Mouse (Mus musculus) left cerebral cortex, postnatal 14 days (tissue): Measurements from ENCODE around the gene Dnah8. TPM values are rescaled to one million over a fixed set of nuclear protein-coding genes. Genes with fewer than 3 reads are reported as not detected.

Experiments
- DNase-seq, 2 experiments: peaks; one replicate each; pipeline ENCODE4 v3.0.0; 2021 to 2022; ENCODE audit warnings: low spot score in 2 of 2, mixed read lengths in 1 of 2
- intact Hi-C: fragments of 180-260 bp; cut with DNase I; formaldehyde crosslinking; loops from one replicate; pipeline ENCODE4 v1.15.1; 2025
- total RNA-seq, 2 experiments: library from RNA; stranded (reverse); gene quantifications; 2 replicates each; pipeline ENCODE4 v1.2.3; 2021

Gene Dnah8
- total RNA-seq, 2 experiments from 2014 or later = 1.7 to 1.9 TPM

DNA sequence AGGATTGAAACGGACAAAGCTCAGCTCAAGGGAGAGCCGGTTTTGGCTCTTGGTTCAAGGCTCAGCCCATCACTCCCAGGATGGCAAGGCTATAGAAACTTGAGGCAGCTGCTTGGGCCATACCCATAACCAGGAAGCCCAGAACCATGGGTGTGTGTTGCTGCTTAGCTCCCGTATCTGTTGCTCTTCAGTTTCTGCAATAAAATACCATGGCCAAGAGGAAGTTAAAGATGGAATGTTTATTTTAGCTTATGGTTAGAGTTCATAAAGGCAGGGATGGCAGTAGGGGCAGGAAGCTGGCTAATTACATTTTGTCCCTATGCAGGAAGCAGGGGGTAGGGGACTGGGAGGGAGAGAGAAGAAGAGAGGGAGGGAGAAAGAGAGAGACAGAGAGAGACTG lies 108.6 kb downstream of the Dnah8 start:
- intact Hi-C loops = no loop called here
- no peak for DNase-seq

GRCm38 (mm10) chr17:30734770-30735169 lies 110.6 kb downstream of the Dnah8 start:
- no peak for DNase-seq
- intact Hi-C loops = no loop called here

DNA sequence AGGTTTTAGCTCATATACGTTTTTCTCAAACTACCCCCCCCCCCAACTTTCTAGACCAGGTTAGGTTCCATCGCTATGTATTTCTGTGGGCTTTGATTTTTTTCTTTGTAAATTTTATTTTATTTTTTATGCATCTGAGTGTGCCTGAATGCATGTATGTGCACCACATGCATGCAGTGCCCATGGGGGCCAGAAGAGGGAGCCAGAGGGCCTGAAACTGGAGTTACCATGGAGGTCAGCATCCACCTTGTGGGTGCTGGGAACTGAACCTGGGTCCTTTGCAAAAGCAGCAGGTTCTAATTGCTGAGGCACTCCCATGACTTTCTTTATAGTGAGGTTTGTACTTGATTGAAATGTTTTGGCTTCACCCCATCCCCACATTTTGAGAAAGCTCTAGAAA lies 111.3 kb downstream of the Dnah8 start:
- no peak for DNase-seq
- intact Hi-C loops = no loop called here

DNA sequence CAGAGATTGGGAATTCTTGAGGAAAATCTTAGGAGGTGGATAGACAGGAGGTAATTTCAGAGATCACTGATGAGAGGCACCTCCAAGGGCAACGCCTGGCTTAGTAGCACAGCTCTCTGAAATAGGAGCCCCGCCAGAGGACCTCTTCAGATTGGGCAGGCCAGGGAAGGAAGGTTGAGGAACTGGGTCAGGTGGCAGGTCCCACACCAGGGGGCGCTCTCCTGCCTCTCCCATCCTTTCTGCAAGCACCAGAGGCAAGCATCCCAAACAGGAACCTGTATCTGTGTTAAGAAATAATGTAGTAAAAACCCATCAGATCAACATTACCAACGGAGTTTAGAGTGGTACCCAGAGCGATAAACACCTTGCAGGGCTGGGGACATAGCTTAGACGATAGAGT lies 113.6 kb downstream of the Dnah8 start:
- peak in 1 of 2 experiments; percentile 49 for DNase-seq

DNA sequence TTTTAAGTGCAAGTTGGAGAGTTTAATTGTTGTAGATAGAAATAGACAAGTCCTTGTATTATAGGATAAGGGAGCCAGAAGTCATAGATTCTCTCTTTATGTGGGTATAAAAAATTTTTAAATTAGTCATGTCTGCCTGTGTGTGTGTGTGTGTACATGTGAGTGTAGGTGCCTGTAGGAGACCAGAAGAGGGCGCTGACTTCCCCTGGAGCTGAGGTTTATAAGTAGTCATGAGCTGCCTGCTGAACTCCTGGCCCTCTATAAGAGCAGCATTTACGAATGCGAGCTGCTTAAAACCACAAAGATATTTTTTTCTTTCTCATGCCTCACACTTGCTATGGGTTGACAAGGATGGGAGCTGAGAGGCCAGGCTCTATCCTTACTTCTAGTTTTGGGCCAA lies 115.6 kb downstream of the Dnah8 start:
- intact Hi-C loops = no loop called here

More for the DNA sequence above, 113.6 kb downstream of the Dnah8 start:
- intact Hi-C loops = no loop called here

GRCm38 (mm10) chr17:30743947-30744346 lies 119.8 kb downstream of the Dnah8 start:
- DNase-seq = no peak
- intact Hi-C loops = no loop called here

More for the DNA sequence above, 115.6 kb downstream of the Dnah8 start:
- no peak for DNase-seq

GRCm38 (mm10) chr17:30746056-30747024 lies 122.2 kb downstream of the Dnah8 start:
- DNase-seq = peak; percentile 85 to 90
- intact Hi-C loops = loop anchor here (5.0 kb wide), 2 partner anchors 56 to 201 kb away; no protein-coding TSS in a partner anchor

- DNase-seq = no peak
- intact Hi-C loops = loop anchor here (5.0 kb wide), 2 partner anchors 53 to 198 kb away; no protein-coding TSS in a partner anchor
Measured at GRCm38 (mm10) chr17:30749391-30749790, 125.2 kb downstream of the Dnah8 start.

- DNase-seq = no peak
- intact Hi-C loops = no loop called here
Measured at GRCm38 (mm10) chr17:30750269-30750668, 126.1 kb downstream of the Dnah8 start.

DNA sequence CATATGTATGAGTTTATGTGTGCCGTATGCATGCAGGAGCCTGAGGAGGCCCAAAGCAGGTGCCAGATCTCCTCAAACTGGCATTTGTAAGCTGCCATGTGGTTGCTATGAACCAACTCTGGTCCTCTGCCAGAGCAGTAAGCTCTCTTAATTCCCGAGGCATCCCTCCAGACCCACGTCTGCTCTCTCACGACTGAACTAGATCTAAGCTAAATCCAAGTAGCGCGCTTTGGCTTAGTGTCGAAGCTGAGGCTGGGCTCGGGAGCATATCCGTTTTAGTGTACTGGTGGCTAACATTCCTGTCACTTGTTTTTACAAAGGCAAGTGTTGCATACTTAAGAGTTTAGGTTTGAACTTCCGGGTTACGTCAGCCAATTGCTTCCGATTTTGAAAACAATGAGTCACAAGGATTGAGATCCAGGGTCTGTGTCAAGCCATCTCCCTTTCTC lies 128.2 kb downstream of the Dnah8 start:
- intact Hi-C loops = no loop called here
- DNase-seq = peak; percentile 65 to 91

GRCm38 (mm10) chr17:30753201-30753600 lies 129.0 kb downstream of the Dnah8 start:
- DNase-seq = no peak
- intact Hi-C loops = no loop called here

DNA sequence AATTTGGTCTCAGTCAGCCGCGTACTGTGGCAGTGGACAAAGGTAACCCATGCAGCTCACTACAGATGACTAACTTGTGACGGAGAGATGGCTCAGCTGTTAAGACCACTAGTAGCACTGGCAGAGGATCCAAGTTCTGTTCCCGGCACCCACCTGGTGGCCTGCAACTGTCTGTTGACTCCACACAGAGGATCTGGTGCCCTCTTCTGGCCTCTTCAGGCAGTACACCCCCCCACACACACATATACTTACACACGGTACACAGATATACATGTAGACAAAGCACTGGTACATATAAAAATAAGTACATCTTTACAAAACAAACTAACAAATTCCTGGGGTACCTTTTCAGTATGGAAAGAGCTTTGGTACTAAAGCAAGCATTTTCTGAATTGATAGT lies 132.6 kb downstream of the Dnah8 start:
- no peak for DNase-seq
- intact Hi-C loops = no loop called here

DNA sequence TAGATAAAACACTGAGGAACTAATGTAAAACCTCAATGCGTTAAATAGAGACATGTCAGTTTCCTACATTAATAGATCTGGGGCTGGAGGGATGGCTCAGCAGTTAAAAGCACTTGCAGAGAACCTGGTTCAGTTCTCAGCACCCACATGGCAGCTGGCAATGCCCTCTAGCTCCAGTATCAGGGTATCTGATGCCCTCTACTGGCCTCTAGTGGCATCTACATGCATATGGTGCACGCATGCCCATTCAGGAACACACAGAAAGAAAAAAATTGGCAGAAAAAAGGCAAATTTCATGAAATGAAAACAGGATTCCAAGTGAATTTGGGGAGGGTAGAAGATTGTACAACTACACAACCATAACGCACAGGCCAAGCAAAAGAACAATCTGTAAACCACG lies 136.2 kb downstream of the Dnah8 start:
- no peak for DNase-seq
- intact Hi-C loops = no loop called here

DNA sequence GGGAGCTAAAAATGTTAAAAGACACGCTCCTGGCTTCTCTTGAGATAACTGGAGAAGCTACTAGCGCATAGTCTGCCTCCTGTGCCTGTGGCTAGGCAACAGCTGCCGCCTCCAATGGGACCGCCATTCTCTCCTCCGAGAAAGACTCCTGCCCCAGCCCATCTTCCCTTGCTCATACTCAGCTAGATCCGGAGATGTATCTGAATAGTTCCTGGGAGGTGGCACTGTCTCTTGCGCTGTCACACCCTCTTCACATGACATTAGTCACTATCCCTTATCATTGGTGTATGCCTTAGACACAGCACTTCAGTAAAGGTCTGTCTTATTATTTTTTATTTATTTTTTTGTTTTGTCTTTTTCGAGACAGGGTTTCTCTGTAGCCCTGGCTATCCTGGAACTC lies 140.1 kb downstream of the Dnah8 start:
- intact Hi-C loops = no loop called here
- no peak for DNase-seq

DNA sequence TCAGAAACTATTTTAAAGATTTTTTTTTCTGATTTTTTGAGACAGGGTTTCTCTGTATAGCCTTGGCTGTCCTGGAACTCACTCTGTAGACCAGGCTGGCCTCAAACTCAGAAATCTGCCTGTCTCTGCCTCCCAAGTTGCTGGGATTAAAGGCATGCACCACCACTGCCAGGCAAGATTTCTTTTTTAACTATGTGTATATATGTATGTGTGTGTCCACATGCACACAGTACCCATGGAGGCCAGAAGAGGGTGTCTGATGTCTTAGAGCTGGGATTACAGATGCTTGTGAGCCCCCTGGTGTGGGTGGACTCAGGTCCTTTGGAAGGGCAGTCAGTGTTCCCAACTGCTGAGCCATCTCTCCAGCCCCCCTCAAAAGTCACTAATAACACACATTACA lies 150.3 kb downstream of the Dnah8 start:
- intact Hi-C loops = no loop called here
- DNase-seq = no peak

DNA sequence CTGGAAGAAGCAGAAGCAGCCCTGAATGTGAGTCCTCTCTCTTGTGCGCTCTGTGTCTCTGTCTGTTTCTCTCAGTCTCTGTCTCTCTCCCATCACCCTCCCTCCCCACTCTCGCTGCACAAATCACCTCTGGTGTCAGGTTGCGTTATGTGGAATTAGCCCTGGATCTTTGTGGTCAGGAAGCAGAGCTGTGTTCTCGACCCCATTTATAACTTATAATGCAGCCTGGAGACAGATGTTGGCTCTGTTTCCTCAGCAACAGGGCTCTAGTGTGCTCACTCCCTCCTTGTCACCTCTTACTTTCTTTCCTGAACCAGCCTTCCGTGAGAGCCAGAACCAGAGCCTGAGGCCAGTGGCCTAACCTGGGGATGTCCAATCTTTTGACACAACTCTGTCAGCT lies 150.9 kb downstream of the Dnah8 start:
- no peak for DNase-seq
- intact Hi-C loops = no loop called here

DNA sequence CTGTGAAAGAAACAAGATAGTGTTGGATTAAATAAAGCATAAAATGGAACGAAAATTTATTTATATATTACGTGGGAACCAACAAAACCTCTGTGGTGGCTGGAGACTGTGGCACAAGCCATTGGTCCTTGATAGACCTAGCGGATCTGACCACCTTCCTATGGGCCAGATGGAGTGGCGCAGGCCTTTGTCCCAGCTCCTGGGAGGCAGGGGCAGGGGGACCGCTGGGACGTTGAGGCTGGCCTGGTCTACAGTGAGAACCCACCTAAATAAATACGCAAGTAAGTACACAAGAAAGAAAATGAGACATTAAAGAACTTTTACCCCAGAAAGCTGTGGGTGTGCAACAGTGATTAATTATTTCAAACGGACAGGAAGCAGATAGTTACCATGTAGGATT lies 156.9 kb downstream of the Dnah8 start:
- DNase-seq = no peak
- intact Hi-C loops = no loop called here

GRCm38 (mm10) chr17:30782286-30782685 lies 158.1 kb downstream of the Dnah8 start:
- DNase-seq = no peak
- intact Hi-C loops = no loop called here

- DNase-seq = no peak
- intact Hi-C loops = no loop called here
Measured at GRCm38 (mm10) chr17:30788361-30788760, 164.2 kb downstream of the Dnah8 start.

DNA sequence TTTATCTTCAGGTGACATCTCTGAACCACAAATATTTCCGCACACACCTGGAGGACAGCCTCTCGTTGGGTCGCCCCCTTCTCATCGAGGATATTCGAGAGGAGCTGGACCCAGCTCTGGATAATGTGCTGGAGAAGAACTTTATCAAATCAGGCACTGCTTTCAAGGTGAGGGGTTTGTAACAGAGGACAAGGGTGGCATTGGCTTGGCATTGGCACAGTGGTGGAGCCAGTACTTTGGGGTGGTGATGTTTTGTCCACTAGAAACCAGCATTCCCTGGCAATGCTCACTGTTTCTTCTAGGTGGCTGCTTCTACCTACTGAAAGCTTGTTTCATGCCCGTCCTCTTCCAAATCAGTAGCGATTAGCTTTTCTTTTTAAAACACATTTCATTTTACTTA lies 166.7 kb downstream of the Dnah8 start:
- no peak for DNase-seq
- intact Hi-C loops = no loop called here

- no peak for DNase-seq
- intact Hi-C loops = no loop called here
Measured at GRCm38 (mm10) chr17:30792396-30792795, 168.2 kb downstream of the Dnah8 start.
